Mouse (Mus musculus): ENCODE measurements around the gene Dyrk1b. TPM values are rescaled to one million over a fixed set of nuclear protein-coding genes. Genes with fewer than 3 reads are reported as not detected.
"Not testable (repeated sequence)": the region's sequence is repeated elsewhere in the genome, so short reads cannot be mapped to it uniquely, and the experiment has no call there.

The Dyrk1b gene
- polyA plus RNA-seq, 2 experiments, result 13.8 to 26.0 TPM

DNA sequence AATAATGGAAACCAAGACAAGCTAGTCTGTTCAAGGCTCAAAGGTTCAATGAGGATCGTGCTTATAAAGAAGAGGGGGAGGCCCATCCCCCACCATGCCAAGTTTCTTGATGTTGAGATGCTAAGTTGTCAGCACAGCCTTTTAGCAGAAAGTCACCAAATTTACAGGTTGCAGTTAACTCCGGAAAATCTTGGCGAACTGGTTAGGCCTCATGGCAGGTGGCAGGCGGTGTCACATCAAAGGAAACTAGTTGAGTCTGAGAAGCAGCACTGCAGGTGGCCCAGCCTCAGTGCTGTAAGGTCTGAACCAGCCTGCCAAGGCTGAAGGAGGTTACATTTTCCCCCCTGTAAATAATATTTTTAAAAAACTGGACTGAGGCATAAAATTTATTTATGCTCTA is 47.6 kb downstream of the Dyrk1b start:
- not testable (repeated sequence) for H3K36me3 ChIP-seq (ENCODE audit: control insufficient read depth, insufficient read depth, low read length); ATAC-seq (ENCODE audit: low FRiP score, low read depth)
- 83% methylated on average over 4 of the region's 4 CpGs for WGBS

DNA sequence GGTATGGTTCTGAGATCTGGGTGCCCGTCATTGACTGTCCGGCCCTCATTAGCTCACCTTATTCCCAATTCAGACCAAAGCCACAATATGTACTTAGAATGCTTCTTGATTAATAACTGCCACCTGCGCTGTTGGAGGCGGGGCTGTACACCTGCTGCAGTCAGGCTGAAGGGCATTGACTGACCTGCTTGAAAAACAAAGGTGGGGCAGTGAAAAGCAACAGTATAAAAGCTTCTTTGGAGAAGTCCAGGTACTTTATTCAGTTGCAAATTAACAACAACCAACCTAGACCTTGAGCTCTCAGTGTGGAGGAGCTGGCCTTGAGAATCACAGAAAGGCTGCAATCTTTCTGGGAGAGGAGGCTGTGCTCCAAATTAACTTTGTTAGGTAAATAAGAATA is 48.2 kb downstream of the Dyrk1b start:
- H3K4me1 ChIP-seq (ENCODE audit: control insufficient read depth, insufficient read depth, low read length); H3K27ac ChIP-seq (replicated peaks; ENCODE audit: low read depth, low read length); ATAC-seq (ENCODE audit: low FRiP score, low read depth); H3K36me3 ChIP-seq (ENCODE audit: control insufficient read depth, insufficient read depth, low read length); DNase-seq (ENCODE audit: low spot score); H3K9ac ChIP-seq (ENCODE audit: low read depth, low read length, severe bottlenecking); H3K4me3 ChIP-seq (replicated peaks; ENCODE audit: low read length); H3K9me3 ChIP-seq (ENCODE audit: control insufficient read depth, low read length); H3K4me2 ChIP-seq (replicated peaks; ENCODE audit: low read depth, low read length, severe bottlenecking); H3K27me3 ChIP-seq (ENCODE audit: control insufficient read depth, insufficient read depth, low read length): not testable (repeated sequence)
- WGBS, result 90% methylated on average over 4 of the region's 4 CpGs

More for the DNA sequence above, 47.6 kb downstream of the Dyrk1b start:
- not testable (repeated sequence) for H3K9me3 ChIP-seq (ENCODE audit: control insufficient read depth, low read length); H3K4me2 ChIP-seq (replicated peaks; ENCODE audit: low read depth, low read length, severe bottlenecking); H3K27ac ChIP-seq (replicated peaks; ENCODE audit: low read depth, low read length); H3K4me3 ChIP-seq (replicated peaks; ENCODE audit: low read length); H3K4me1 ChIP-seq (ENCODE audit: control insufficient read depth, insufficient read depth, low read length); H3K9ac ChIP-seq (ENCODE audit: low read depth, low read length, severe bottlenecking); DNase-seq (ENCODE audit: low spot score); H3K27me3 ChIP-seq (ENCODE audit: control insufficient read depth, insufficient read depth, low read length)

Other genes starting within 250 kb of the Dyrk1b start
- gene Zfp780b, start 200.3 kb upstream of the Dyrk1b start, polyA plus RNA-seq (2012; rRNA removed), result 4.7 and 5.7 TPM in 2 replicates
- gene Zfp780b, start 200.3 kb upstream of the Dyrk1b start, polyA plus RNA-seq (2014; fragmentation: Nextera tagmentation; extraction: Ambion mirVana), result 10.8 and 14.0 TPM in 2 replicates
- 1.8 and 2.0 TPM in 2 replicates for gene Zfp850, start 165.4 kb upstream of the Dyrk1b start, polyA plus RNA-seq (2012; rRNA removed)
- 4.1 and 4.5 TPM in 2 replicates for gene Zfp850, start 165.4 kb upstream of the Dyrk1b start, polyA plus RNA-seq (2014; fragmentation: Nextera tagmentation; extraction: Ambion mirVana)
- 206 and 227 TPM in 2 replicates for gene Psmc4, start 129.4 kb upstream of the Dyrk1b start, polyA plus RNA-seq (2012; rRNA removed)
- 281 and 284 TPM in 2 replicates for gene Psmc4, start 129.4 kb upstream of the Dyrk1b start, polyA plus RNA-seq (2014; fragmentation: Nextera tagmentation; extraction: Ambion mirVana)
- 0.35 and 0.63 TPM in 2 replicates for gene Fcgbp, start 108.2 kb upstream of the Dyrk1b start, polyA plus RNA-seq (2012; rRNA removed)
- 0.18 and 0.48 TPM in 2 replicates for gene Fcgbp, start 108.2 kb upstream of the Dyrk1b start, polyA plus RNA-seq (2014; fragmentation: Nextera tagmentation; extraction: Ambion mirVana)
- gene 9530053A07Rik, start 50.0 kb upstream of the Dyrk1b start, polyA plus RNA-seq (2012; rRNA removed), result not detected in 2 replicates
- gene 9530053A07Rik, start 50.0 kb upstream of the Dyrk1b start, polyA plus RNA-seq (2014; fragmentation: Nextera tagmentation; extraction: Ambion mirVana), result not detected in 2 replicates
- gene Fbl, start 9.8 kb upstream of the Dyrk1b start, polyA plus RNA-seq (2012; rRNA removed), result 238 and 299 TPM in 2 replicates
- 43.7 and 45.9 TPM in 2 replicates for gene Fbl, start 9.8 kb upstream of the Dyrk1b start, polyA plus RNA-seq (2014; fragmentation: Nextera tagmentation; extraction: Ambion mirVana)
- 33.0 and 35.0 TPM in 2 replicates for gene Eid2, start 88.4 kb downstream of the Dyrk1b start, polyA plus RNA-seq (2012; rRNA removed)
- 12.2 and 17.0 TPM in 2 replicates for gene Eid2, start 88.4 kb downstream of the Dyrk1b start, polyA plus RNA-seq (2014; fragmentation: Nextera tagmentation; extraction: Ambion mirVana)
- gene Eid2b, start 98.3 kb downstream of the Dyrk1b start, polyA plus RNA-seq (2012; rRNA removed), result 15.4 and 18.3 TPM in 2 replicates
- gene Eid2b, start 98.3 kb downstream of the Dyrk1b start, polyA plus RNA-seq (2014; fragmentation: Nextera tagmentation; extraction: Ambion mirVana), result 14.3 and 14.9 TPM in 2 replicates
- gene Selenov, start 111.7 kb downstream of the Dyrk1b start, polyA plus RNA-seq (2012; rRNA removed), result 0.55 and 0.74 TPM in 2 replicates
- 0.34 TPM in 1 of 2 replicates, not detected in the other for gene Selenov, start 111.7 kb downstream of the Dyrk1b start, polyA plus RNA-seq (2014; fragmentation: Nextera tagmentation; extraction: Ambion mirVana)
- gene Dll3, start 122.8 kb downstream of the Dyrk1b start, polyA plus RNA-seq (2012; rRNA removed), result 0.85 and 0.92 TPM in 2 replicates
- gene Dll3, start 122.8 kb downstream of the Dyrk1b start, polyA plus RNA-seq (2014; fragmentation: Nextera tagmentation; extraction: Ambion mirVana), result 0.83 and 0.84 TPM in 2 replicates
- gene Timm50, start 132.6 kb downstream of the Dyrk1b start, polyA plus RNA-seq (2012; rRNA removed), result 98.1 and 119 TPM in 2 replicates
- gene Timm50, start 132.6 kb downstream of the Dyrk1b start, polyA plus RNA-seq (2014; fragmentation: Nextera tagmentation; extraction: Ambion mirVana), result 138 TPM in 2 replicates
- gene Supt5, start 159.3 kb downstream of the Dyrk1b start, polyA plus RNA-seq (2012; rRNA removed), result 116 and 127 TPM in 2 replicates
- gene Supt5, start 159.3 kb downstream of the Dyrk1b start, polyA plus RNA-seq (2014; fragmentation: Nextera tagmentation; extraction: Ambion mirVana), result 76.2 and 84.4 TPM in 2 replicates
- 1,848 and 2,127 TPM in 2 replicates for gene Rps16, start 171.2 kb downstream of the Dyrk1b start, polyA plus RNA-seq (2012; rRNA removed)
- gene Rps16, start 171.2 kb downstream of the Dyrk1b start, polyA plus RNA-seq (2014; fragmentation: Nextera tagmentation; extraction: Ambion mirVana), result 1,280 and 1,345 TPM in 2 replicates
- 67.3 and 87.8 TPM in 2 replicates for gene Plekhg2, start 193.1 kb downstream of the Dyrk1b start, polyA plus RNA-seq (2012; rRNA removed)
- gene Plekhg2, start 193.1 kb downstream of the Dyrk1b start, polyA plus RNA-seq (2014; fragmentation: Nextera tagmentation; extraction: Ambion mirVana), result 59.0 and 69.1 TPM in 2 replicates
- gene Zfp36, start 200.8 kb downstream of the Dyrk1b start, polyA plus RNA-seq (2012; rRNA removed), result 12.3 and 19.0 TPM in 2 replicates
- 16.0 TPM in 2 replicates for gene Zfp36, start 200.8 kb downstream of the Dyrk1b start, polyA plus RNA-seq (2014; fragmentation: Nextera tagmentation; extraction: Ambion mirVana)
- 47.5 and 61.6 TPM in 2 replicates for gene Med29, start 213.2 kb downstream of the Dyrk1b start, polyA plus RNA-seq (2012; rRNA removed)
- gene Med29, start 213.2 kb downstream of the Dyrk1b start, polyA plus RNA-seq (2014; fragmentation: Nextera tagmentation; extraction: Ambion mirVana), result 46.6 and 49.9 TPM in 2 replicates
- gene Paf1, start 213.5 kb downstream of the Dyrk1b start, polyA plus RNA-seq (2012; rRNA removed), result 97.8 and 102 TPM in 2 replicates
- gene Paf1, start 213.5 kb downstream of the Dyrk1b start, polyA plus RNA-seq (2014; fragmentation: Nextera tagmentation; extraction: Ambion mirVana), result 54.2 and 63.1 TPM in 2 replicates